Mouse (Mus musculus) liver, embryonic 16.5 days (tissue): ENCODE data around the gene 4931414P19Rik. TPM values are rescaled to one million over a fixed set of nuclear protein-coding genes. Genes with fewer than 3 reads are reported as not detected.
A peak's percentile ranks its signal among the peaks of the same experiment; 100 is the strongest.

ENCODE experiments used
- ATAC-seq: fragments of 200-750 bp; cut with Nextera tagmentation; 2 replicates; pipeline ENCODE4 v1.8.0; 2017; ENCODE audit warnings: low read depth, mild to moderate bottlenecking, moderate number of reproducible peaks, moderate library complexity
- H3K27ac ChIP-seq: fragments of 300-500 bp; sonication (generic); 2 replicates; pipeline ENCODE4 v1.5.1; 2014; ENCODE audit warnings: mild to moderate bottlenecking, low read length
- H3K27me3 ChIP-seq: fragments of 300-500 bp; sonication (generic); 2 replicates; pipeline ENCODE4 v1.6.1; 2014; ENCODE audit warnings: low read depth, low read length, mixed read lengths; ENCODE audit not compliant: control insufficient read depth, insufficient read depth
- H3K36me3 ChIP-seq: fragments of 300-500 bp; sonication (generic); 2 replicates; pipeline ENCODE4 v1.6.1; 2014; ENCODE audit warnings: mild to moderate bottlenecking; ENCODE audit not compliant: control insufficient read depth, insufficient read depth
- H3K4me1 ChIP-seq: fragments of 300-500 bp; sonication (generic); 2 replicates; pipeline ENCODE4 v1.6.1; 2014; ENCODE audit warnings: low read depth, low read length, mixed read lengths; ENCODE audit not compliant: control insufficient read depth
- H3K4me2 ChIP-seq: fragments of 300-500 bp; sonication (generic); 2 replicates; pipeline ENCODE4 v1.6.1; 2014; ENCODE audit warnings: low read depth, low read length, mixed read lengths
- H3K4me3 ChIP-seq: fragments of 300-500 bp; sonication (generic); 2 replicates; pipeline ENCODE4 v1.5.1; 2014; ENCODE audit warnings: low read depth, mild to moderate bottlenecking, low read length
- H3K9ac ChIP-seq: fragments of 300-500 bp; sonication (generic); 2 replicates; pipeline ENCODE4 v1.6.1; 2014; ENCODE audit warnings: low read depth, low read length
- H3K9me3 ChIP-seq: fragments of 300-500 bp; sonication (generic); replicated peaks from 2 replicates; pipeline ENCODE4 v1.6.1; 2016; ENCODE audit warnings: low read length; ENCODE audit not compliant: control insufficient read depth
- WGBS: fragments of 180-500 bp; shearing (Covaris S2); extraction: QIAGEN DNeasy Blood & Tissue Kit; methylation state at CpG from one replicate; pipeline ENCODE4 v1.1.7; 2014; ENCODE audit not compliant: insufficient replicate concordance; 5-methylcytosine and 5-hydroxymethylcytosine counted together
- polyA plus RNA-seq: library from polyadenylated mRNA; unstranded; fragments of >200 nt; fragmentation: Nextera tagmentation; extraction: Ambion mirVana; gene quantifications from 2 replicates; pipeline ENCODE4 v1.2.1, GENCODE M21; 2015

The 4931414P19Rik gene
- polyA plus RNA-seq, 1 experiment from 2014 or later: 2.3 TPM

DNA sequence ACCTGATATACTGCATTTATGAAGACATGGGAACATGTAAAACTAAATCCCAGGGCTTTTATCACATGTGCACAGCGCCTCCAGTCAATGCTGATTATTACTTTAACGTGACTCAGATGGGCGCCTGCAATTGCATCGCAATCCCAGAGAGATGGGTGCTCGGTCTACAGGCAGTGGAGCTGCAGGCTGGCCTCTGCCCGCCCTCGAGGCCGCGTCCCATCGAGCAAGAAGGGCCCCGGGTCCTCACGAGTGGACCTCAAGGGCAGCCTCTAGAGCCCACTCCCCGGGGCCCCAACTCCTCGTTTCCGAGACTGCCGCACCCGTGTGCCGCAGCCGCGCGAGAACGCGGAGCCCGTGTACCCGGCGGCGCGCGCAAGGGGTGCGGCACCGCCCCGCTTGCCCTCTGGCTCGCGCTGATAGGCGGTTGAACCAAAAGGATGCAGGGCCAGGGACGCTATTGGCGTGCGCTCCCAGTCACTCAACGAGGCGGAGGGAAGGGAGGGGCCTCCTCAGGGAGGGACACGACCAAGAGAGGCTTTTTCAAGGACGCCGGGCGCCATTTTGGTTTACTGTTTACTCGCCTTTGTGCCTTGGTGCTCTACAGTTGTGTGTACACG is 2.6 kb downstream of the 4931414P19Rik start:
- H3K4me3 ChIP-seq: peak overlapping the region; percentile 82
- H3K9me3 ChIP-seq: no peaks in the 10 kb centered on the region
- under 1% methylated on average over 46 of the region's 46 CpGs for WGBS
- peak; percentile 99 for ATAC-seq
- no peaks in the 10 kb centered on the region for H3K36me3 ChIP-seq
- peak overlapping the region; percentile 86 for H3K9ac ChIP-seq
- H3K4me1 ChIP-seq: peaks cover 30% of the 10 kb centered on the region
- no peaks in the 10 kb centered on the region for H3K27me3 ChIP-seq
- H3K4me2 ChIP-seq: peak overlapping the region; percentile 68
- peak overlapping the region; percentile 95 for H3K27ac ChIP-seq

GRCm38 (mm10) chr14:54602613-54603012 is 3.2 kb downstream of the 4931414P19Rik start:
- Histone ChIP-seq H3K4me3 (peak overlapping the region; percentile 82), H3K27ac (peak overlapping the region; percentile 95), H3K4me1 (peaks cover 30% of the 10 kb centered on the region), H3K9me3 (no peaks in the 10 kb centered on the region), H3K9ac (peak overlapping the region; percentile 86), H3K4me2 (peak overlapping the region; percentile 68), H3K27me3 (no peaks in the 10 kb centered on the region), H3K36me3 (no peaks in the 10 kb centered on the region)
- no peak for ATAC-seq
- 40% methylated on average over 4 of the region's 4 CpGs for WGBS

DNA sequence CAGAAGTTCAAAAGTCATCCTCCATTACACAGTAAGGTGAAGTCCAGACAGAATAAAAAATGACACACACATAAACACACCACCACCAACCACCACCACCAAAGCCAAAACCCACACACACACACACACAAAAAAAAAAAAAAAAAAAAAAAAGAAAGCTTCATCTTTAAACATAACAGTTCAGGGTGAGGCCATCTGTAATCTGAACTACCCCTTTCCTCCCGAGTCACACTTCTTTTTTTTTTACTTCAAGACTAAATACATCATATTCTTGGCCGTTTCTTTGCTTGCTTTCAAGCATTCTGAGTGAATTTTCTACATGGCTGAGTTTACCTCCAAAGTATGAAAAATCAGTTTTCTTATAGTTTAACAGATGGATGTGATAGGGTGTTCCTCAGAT is 4.2 kb downstream of the 4931414P19Rik start:
- H3K27me3 ChIP-seq: no peaks in the 10 kb centered on the region
- no peak overlapping the region for H3K9ac ChIP-seq
- no peaks in the 10 kb centered on the region for H3K36me3 ChIP-seq
- ATAC-seq: no peak
- H3K9me3 ChIP-seq: no peaks in the 10 kb centered on the region
- 45% methylated on average over 2 of the region's 2 CpGs for WGBS
- no peak overlapping the region for H3K4me3 ChIP-seq
- no peak overlapping the region for H3K4me2 ChIP-seq
- no peak overlapping the region for H3K27ac ChIP-seq
- peaks cover 30% of the 10 kb centered on the region for H3K4me1 ChIP-seq

- no peak for ATAC-seq
- WGBS: 67% methylated on average over 7 of the region's 7 CpGs
These were observed 8.7 kb downstream of the 4931414P19Rik start for GRCm38 (mm10) chr14:54597084-54597483.

GRCm38 (mm10) chr14:54594631-54595414 is 11.0 kb downstream of the 4931414P19Rik start:
- no peaks in the 10 kb centered on the region for H3K4me1 ChIP-seq
- ATAC-seq: no peak
- no peak overlapping the region for H3K4me2 ChIP-seq
- H3K9me3 ChIP-seq: no peaks in the 10 kb centered on the region
- H3K4me3 ChIP-seq: no peak overlapping the region
- H3K27me3 ChIP-seq: no peaks in the 10 kb centered on the region
- no peak overlapping the region for H3K9ac ChIP-seq
- WGBS: 70% methylated on average over 28 of the region's 28 CpGs
- H3K36me3 ChIP-seq: no peaks in the 10 kb centered on the region; the same call in 1 of the 2 replicates
- H3K27ac ChIP-seq: no peak overlapping the region

More at GRCm38 (mm10) chr14:54597084-54597483, 8.7 kb downstream of the 4931414P19Rik start:
- no peaks in the 10 kb centered on the region for H3K9me3 ChIP-seq
- H3K36me3 ChIP-seq: no peaks in the 10 kb centered on the region; the same call in 1 of the 2 replicates
- H3K4me2 ChIP-seq: no peak overlapping the region
- H3K27me3 ChIP-seq: no peaks in the 10 kb centered on the region
- H3K4me1 ChIP-seq: peaks cover 3% of the 10 kb centered on the region
- no peak overlapping the region for H3K27ac ChIP-seq
- no peak overlapping the region for H3K9ac ChIP-seq
- no peak overlapping the region for H3K4me3 ChIP-seq

- H3K27me3 ChIP-seq: no peaks in the 10 kb centered on the region
- no peaks in the 10 kb centered on the region for H3K9me3 ChIP-seq
- no peak overlapping the region for H3K27ac ChIP-seq
- no peak overlapping the region for H3K4me3 ChIP-seq
- no peaks in the 10 kb centered on the region for H3K4me1 ChIP-seq
- no peak overlapping the region for H3K9ac ChIP-seq
- WGBS: 67% methylated on average over 3 of the region's 3 CpGs
- no peak overlapping the region for H3K4me2 ChIP-seq
- no peaks in the 10 kb centered on the region; the same call in 1 of the 2 replicates for H3K36me3 ChIP-seq
- ATAC-seq: no peak
These were observed 11.7 kb downstream of the 4931414P19Rik start for GRCm38 (mm10) chr14:54594055-54594454.

- H3K27ac ChIP-seq: no peak overlapping the region
- no peaks in the 10 kb centered on the region for H3K27me3 ChIP-seq
- H3K4me3 ChIP-seq: no peak overlapping the region
- no peaks in the 10 kb centered on the region; the same call in 1 of the 2 replicates for H3K36me3 ChIP-seq
- H3K4me1 ChIP-seq: no peaks in the 10 kb centered on the region
- H3K9me3 ChIP-seq: no peaks in the 10 kb centered on the region
- ATAC-seq: peak; percentile 50
- WGBS: 36% methylated on average over 10 of the region's 10 CpGs
- no peak overlapping the region for H3K9ac ChIP-seq
- H3K4me2 ChIP-seq: no peak overlapping the region
These were observed 13.4 kb downstream of the 4931414P19Rik start for GRCm38 (mm10) chr14:54592319-54592934.

- H3K4me1 ChIP-seq: no peaks in the 10 kb centered on the region
- H3K9me3 ChIP-seq: no peaks in the 10 kb centered on the region
- WGBS: 83% methylated on average over 16 of the region's 16 CpGs
- H3K9ac ChIP-seq: no peak overlapping the region
- ATAC-seq: no peak
- H3K4me3 ChIP-seq: no peak overlapping the region
- H3K4me2 ChIP-seq: no peak overlapping the region
- no peaks in the 10 kb centered on the region; the same call in 1 of the 2 replicates for H3K36me3 ChIP-seq
- no peak overlapping the region for H3K27ac ChIP-seq
- no peaks in the 10 kb centered on the region for H3K27me3 ChIP-seq
These were observed 14.7 kb downstream of the 4931414P19Rik start for GRCm38 (mm10) chr14:54591056-54591455.
